Mouse (Mus musculus): ENCODE results near the gene Frmd4a.

The Frmd4a gene

GRCm38 (mm10) chr2:4587685-4588409 is 570.3 kb downstream of the Frmd4a start:
- no peak overlapping the region for H3K4me3 ChIP-seq (replicated peaks; ENCODE audit: low read length)
- no peaks in the 10 kb centered on the region for H3K9me3 ChIP-seq (ENCODE audit: low read length)
- TF ChIP-seq POU5F1 (IDR thresholded peaks at IDR 0.05; ENCODE audit: borderline replicate concordance, low read length) (no peak), NANOG (IDR thresholded peaks at IDR 0.05; ENCODE audit: borderline replicate concordance, low read length) (no peak), CTCF (conservative IDR thresholded peaks at IDR 0.05; ENCODE audit: low read length) (no peak)
- no peaks in the 10 kb centered on the region for H3K27me3 ChIP-seq (ENCODE audit: insufficient read depth, low read length)
- peaks cover 34% of the 10 kb centered on the region for H3K36me3 ChIP-seq (ENCODE audit: insufficient read depth, low read length)
- H3K4me1 ChIP-seq (replicated peaks; ENCODE audit: low read depth, low read length), result peaks cover 63% of the 10 kb centered on the region

- Histone ChIP-seq H3K4me1 (replicated peaks; ENCODE audit: low read depth, low read length) (peaks cover 89% of the 10 kb centered on the region), H3K27me3 (ENCODE audit: insufficient read depth, low read length) (no peaks in the 10 kb centered on the region), H3K36me3 (ENCODE audit: insufficient read depth, low read length) (peaks cover 36% of the 10 kb centered on the region), H3K4me3 (replicated peaks; ENCODE audit: low read length) (no peak overlapping the region), H3K9me3 (ENCODE audit: low read length) (no peaks in the 10 kb centered on the region)
- no peak for TF ChIP-seq NANOG (IDR thresholded peaks at IDR 0.05; ENCODE audit: borderline replicate concordance, low read length)
- no peak for TF ChIP-seq CTCF (conservative IDR thresholded peaks at IDR 0.05; ENCODE audit: low read length)
- TF ChIP-seq POU5F1 (IDR thresholded peaks at IDR 0.05; ENCODE audit: borderline replicate concordance, low read length), result no peak
These were observed 574.1 kb downstream of the Frmd4a start for GRCm38 (mm10) chr2:4591647-4592046.

GRCm38 (mm10) chr2:4592666-4593065 is 575.1 kb downstream of the Frmd4a start:
- H3K4me3 ChIP-seq (replicated peaks; ENCODE audit: low read length), result no peak overlapping the region
- TF ChIP-seq NANOG (IDR thresholded peaks at IDR 0.05; ENCODE audit: borderline replicate concordance, low read length) (no peak), POU5F1 (IDR thresholded peaks at IDR 0.05; ENCODE audit: borderline replicate concordance, low read length) (no peak), CTCF (conservative IDR thresholded peaks at IDR 0.05; ENCODE audit: low read length) (no peak)
- H3K4me1 ChIP-seq (replicated peaks; ENCODE audit: low read depth, low read length), result peaks cover 88% of the 10 kb centered on the region
- no peaks in the 10 kb centered on the region for H3K27me3 ChIP-seq (ENCODE audit: insufficient read depth, low read length)
- peaks cover 35% of the 10 kb centered on the region for H3K36me3 ChIP-seq (ENCODE audit: insufficient read depth, low read length)
- no peaks in the 10 kb centered on the region for H3K9me3 ChIP-seq (ENCODE audit: low read length)

DNA sequence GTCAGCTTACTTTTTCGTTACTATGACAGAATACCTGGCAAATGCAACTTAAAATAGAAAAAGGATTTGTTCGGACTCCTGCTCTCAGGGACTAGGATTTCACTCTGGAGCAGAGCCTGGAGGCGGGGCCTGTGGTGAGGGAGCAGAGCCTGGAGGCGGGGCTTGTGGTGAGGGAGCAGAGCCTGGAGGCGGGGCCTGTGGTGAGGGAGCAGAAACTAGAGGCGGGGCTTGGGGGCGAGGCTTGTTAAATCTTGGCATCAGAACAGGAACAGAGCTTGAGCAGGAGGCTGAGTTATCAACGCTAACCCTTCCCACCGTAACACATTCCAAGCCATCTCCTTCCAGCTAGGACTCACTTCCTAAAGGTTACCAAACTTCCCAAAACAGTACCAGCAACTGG is 575.9 kb downstream of the Frmd4a start:
- peak overlapping the region; percentile 33; the same call in 1 of the 2 replicates for H3K4me3 ChIP-seq (replicated peaks; ENCODE audit: low read length)
- no peaks in the 10 kb centered on the region for H3K27me3 ChIP-seq (ENCODE audit: insufficient read depth, low read length)
- peaks cover 87% of the 10 kb centered on the region for H3K4me1 ChIP-seq (replicated peaks; ENCODE audit: low read depth, low read length)
- H3K36me3 ChIP-seq (ENCODE audit: insufficient read depth, low read length), result peaks cover 32% of the 10 kb centered on the region
- TF ChIP-seq NANOG (IDR thresholded peaks at IDR 0.05; ENCODE audit: borderline replicate concordance, low read length) (no peak), CTCF (conservative IDR thresholded peaks at IDR 0.05; ENCODE audit: low read length) (no peak)
- no peaks in the 10 kb centered on the region for H3K9me3 ChIP-seq (ENCODE audit: low read length)

- H3K27me3 ChIP-seq (ENCODE audit: insufficient read depth, low read length), result no peaks in the 10 kb centered on the region
- peak overlapping the region; percentile 33; the same call in 1 of the 2 replicates for H3K4me3 ChIP-seq (replicated peaks; ENCODE audit: low read length)
- H3K9me3 ChIP-seq (ENCODE audit: low read length), result no peaks in the 10 kb centered on the region
- TF ChIP-seq CTCF (conservative IDR thresholded peaks at IDR 0.05; ENCODE audit: low read length) (no peak), POU5F1 (IDR thresholded peaks at IDR 0.05; ENCODE audit: borderline replicate concordance, low read length) (no peak), NANOG (IDR thresholded peaks at IDR 0.05; ENCODE audit: borderline replicate concordance, low read length) (no peak)
- H3K4me1 ChIP-seq (replicated peaks; ENCODE audit: low read depth, low read length), result peaks cover 87% of the 10 kb centered on the region
- peaks cover 32% of the 10 kb centered on the region for H3K36me3 ChIP-seq (ENCODE audit: insufficient read depth, low read length)
These were observed 576.4 kb downstream of the Frmd4a start for GRCm38 (mm10) chr2:4593878-4594387.

- TF ChIP-seq POU5F1 (IDR thresholded peaks at IDR 0.05; ENCODE audit: borderline replicate concordance, low read length) (no peak), NANOG (IDR thresholded peaks at IDR 0.05; ENCODE audit: borderline replicate concordance, low read length) (no peak), CTCF (conservative IDR thresholded peaks at IDR 0.05; ENCODE audit: low read length) (no peak)
- H3K4me1 ChIP-seq (replicated peaks; ENCODE audit: low read depth, low read length), result peaks cover 95% of the 10 kb centered on the region
- peaks cover 37% of the 10 kb centered on the region for H3K36me3 ChIP-seq (ENCODE audit: insufficient read depth, low read length)
- H3K4me3 ChIP-seq (replicated peaks; ENCODE audit: low read length), result peak overlapping the region; percentile 74
- H3K27me3 ChIP-seq (ENCODE audit: insufficient read depth, low read length), result no peaks in the 10 kb centered on the region
- no peaks in the 10 kb centered on the region for H3K9me3 ChIP-seq (ENCODE audit: low read length)
These were observed 579.5 kb downstream of the Frmd4a start for GRCm38 (mm10) chr2:4596992-4597391.

GRCm38 (mm10) chr2:4601034-4601890 is 583.7 kb downstream of the Frmd4a start:
- no peaks in the 10 kb centered on the region for H3K27me3 ChIP-seq (ENCODE audit: insufficient read depth, low read length)
- TF ChIP-seq POU5F1 (IDR thresholded peaks at IDR 0.05; ENCODE audit: borderline replicate concordance, low read length), result no peak
- TF ChIP-seq CTCF (conservative IDR thresholded peaks at IDR 0.05; ENCODE audit: low read length), result peak; percentile 74
- H3K4me3 ChIP-seq (replicated peaks; ENCODE audit: low read length), result no peak overlapping the region
- no peaks in the 10 kb centered on the region for H3K9me3 ChIP-seq (ENCODE audit: low read length)
- H3K4me1 ChIP-seq (replicated peaks; ENCODE audit: low read depth, low read length), result peaks cover 85% of the 10 kb centered on the region
- H3K36me3 ChIP-seq (ENCODE audit: insufficient read depth, low read length), result peaks cover 68% of the 10 kb centered on the region

DNA sequence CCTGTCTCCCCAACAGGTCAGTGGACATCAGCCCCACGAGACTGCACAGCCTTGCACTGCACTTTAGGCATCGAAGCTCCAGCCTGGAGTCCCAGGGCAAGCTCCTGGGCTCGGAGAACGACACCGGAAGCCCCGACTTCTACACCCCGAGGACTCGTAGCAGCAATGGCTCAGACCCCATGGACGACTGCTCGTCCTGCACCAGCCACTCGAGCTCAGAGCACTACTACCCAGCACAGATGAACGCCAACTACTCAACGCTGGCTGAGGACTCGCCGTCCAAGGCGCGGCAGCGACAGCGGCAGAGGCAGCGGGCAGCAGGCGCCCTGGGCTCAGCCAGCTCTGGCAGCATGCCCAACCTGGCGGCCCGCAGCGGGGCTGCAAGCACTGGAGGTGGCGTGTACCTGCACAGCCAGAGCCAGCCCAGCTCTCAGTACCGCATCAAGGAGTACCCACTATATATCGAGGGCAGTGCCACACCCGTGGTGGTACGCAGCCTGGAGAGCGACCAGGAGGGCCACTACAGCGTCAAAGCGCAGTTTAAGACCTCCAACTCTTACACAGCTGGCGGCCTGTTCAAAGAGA is 585.9 kb downstream of the Frmd4a start:
- Histone ChIP-seq H3K9me3 (ENCODE audit: low read length) (no peaks in the 10 kb centered on the region), H3K27me3 (ENCODE audit: insufficient read depth, low read length) (no peaks in the 10 kb centered on the region), H3K36me3 (ENCODE audit: insufficient read depth, low read length) (peaks cover 90% of the 10 kb centered on the region), H3K4me1 (replicated peaks; ENCODE audit: low read depth, low read length) (peaks cover 65% of the 10 kb centered on the region), H3K4me3 (replicated peaks; ENCODE audit: low read length) (peak overlapping the region; percentile 72)
- TF ChIP-seq NANOG (IDR thresholded peaks at IDR 0.05; ENCODE audit: borderline replicate concordance, low read length), result no peak
- TF ChIP-seq POU5F1 (IDR thresholded peaks at IDR 0.05; ENCODE audit: borderline replicate concordance, low read length), result no peak
